Mouse (Mus musculus) kidney, adult 18-20 months (tissue): ENCODE results near the gene Cyp2d40.
"Not testable (repeated sequence)": the region's sequence is repeated elsewhere in the genome, so short reads cannot be mapped to it uniquely, and the experiment has no call there.

Experiments
- DNase-seq: peaks from one replicate; pipeline ENCODE4 v3.0.0; 2021

Gene Cyp2d40

DNA sequence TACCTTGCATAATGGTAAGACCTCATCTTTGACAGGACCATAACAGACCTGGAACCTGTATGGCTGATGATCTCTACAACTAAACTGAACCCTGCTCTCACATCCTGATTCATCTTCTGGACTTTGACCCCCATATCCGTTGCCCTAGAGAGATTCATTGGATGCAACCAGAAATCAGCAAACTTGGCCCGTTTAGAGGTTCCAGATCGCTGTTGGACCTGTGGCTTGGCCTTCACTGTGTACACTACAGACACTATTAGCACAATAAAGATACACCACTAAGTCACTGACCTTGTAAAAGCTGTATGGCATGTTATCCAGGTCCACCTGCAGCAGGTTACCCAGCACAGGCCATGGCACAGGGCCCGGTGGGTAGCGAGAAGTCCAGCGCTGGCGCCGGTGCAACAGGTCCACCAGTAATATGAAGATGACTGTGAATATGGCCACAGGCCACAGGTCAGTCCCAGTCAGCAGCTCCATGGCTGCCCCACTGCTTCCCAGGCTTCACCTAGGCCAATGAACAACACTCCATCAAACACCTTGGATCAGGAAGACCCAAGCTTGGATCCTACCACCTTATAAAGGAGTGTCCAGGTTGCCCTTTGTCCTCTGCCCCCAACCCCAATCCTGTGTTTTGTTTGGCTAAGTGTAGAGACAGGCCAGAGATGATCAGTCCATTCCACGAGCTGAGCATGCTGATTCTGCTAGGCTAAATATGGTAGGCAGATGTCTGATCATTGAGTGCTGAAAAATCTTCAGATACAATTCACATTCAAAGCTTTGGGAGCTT is at the start of gene Cyp2d40:
Gene Cyp2d40, minus strand, starts transcription at position 553 of the 790 bp plus-strand sequence.
- DNase-seq, result no peak

DNA sequence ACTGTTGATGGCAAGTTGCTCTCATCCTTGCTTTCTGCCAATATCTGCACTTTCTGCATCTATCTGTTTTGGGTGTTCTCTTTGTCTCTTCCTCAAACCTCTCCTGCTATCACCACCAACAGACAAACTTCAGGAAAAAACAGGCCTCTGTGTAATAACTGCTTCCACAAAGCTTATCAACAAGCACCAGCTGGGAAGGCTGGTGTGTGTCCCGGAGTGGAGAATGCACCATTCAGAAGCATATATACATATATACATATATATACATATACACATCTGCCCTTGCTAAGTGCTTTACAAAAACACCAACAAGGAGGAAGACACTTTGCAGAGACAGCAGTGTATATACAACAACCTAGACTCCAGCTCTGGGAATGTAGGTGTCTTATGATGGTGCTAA is 46.6 kb upstream of the Cyp2d40 start:
- no peak for DNase-seq

DNA sequence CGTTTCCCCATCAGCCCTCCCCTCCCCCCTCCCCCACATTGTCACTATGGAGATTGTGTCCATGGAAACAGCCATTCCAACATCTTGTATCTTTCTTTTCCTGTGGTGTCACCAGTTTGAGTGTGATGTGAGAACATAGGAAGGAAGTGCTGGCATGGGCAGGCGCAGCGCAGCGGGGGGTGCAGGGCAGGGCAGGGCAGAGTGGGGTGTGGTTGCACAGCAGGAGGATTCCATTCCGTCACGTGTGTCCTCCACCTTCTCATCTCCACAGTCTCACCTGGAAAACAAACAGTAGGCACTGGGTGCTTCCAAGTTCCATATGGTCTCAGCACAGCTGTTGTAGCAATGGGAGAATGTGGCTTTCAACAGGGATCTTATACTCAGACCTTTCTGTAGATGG is 45.5 kb upstream of the Cyp2d40 start:
- DNase-seq, result peak; percentile 25

- DNase-seq, result no peak
Observed at GRCm38 (mm10) chr15:82806969-82807763, 43.2 kb upstream of the Cyp2d40 start.

DNA sequence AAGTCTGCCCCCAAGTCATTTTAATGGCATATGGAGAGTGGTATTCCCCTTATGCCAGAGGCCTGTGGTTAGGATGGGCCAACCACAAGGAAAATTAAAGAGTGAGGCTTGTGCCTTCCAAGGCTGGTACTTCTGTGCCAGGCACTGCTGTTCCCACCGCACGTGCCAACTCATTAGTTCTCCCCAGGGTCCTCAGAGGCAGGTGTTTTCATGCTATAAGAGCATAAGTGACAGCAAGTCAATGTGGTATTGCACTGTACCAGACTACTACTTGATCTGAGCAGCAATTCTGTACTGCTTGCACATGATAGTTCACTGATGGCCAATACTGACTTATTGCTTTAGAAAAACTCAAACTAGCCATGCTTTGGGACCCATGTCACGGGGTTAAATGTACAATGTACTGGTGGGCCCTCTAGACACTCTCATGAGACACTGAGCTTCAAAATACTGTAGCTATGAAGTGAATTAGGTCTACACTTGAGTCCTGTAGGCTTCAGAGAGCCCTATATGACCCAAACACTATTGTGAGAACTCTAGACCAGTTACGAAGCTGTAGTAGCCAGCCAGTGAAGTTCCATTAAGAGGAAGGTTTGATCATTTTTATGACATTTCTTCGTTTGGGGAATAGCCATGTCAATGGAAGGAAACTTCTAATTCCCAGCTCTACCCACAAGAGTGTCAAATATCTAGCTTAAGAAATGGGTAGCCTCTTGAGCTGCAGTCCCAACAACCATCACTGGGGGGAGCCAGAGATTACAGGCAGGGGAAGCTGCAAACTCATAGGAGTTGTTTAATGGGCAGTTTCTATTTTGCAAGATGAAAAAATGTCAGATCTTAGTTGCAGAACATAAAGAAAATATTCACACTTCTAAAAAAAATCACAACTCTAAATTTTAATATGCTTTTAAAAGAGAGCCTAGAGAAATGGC is 41.0 kb upstream of the Cyp2d40 start:
- peak; percentile 86 for DNase-seq

- no peak for DNase-seq
Observed at GRCm38 (mm10) chr15:82795936-82796440, 32.0 kb upstream of the Cyp2d40 start.

DNA sequence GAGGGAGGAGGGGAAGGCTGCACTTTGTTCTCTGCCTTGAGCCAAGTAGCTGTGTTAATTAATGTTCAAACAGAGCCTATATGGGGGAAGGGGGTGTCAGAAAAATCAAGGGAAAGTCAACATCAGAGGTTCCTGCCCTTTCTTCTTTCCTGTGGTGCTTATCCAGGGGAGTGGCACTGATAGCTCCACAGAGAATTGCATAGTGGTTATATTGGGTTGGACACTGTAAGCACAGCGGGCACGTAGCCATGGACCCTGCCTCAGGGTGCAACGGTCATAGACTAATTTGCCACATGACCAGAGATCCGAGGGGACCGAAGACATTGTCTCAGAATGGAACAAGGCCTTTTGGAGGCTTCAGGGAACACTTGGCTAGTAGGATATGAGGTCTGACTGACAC is 30.3 kb upstream of the Cyp2d40 start, which contains the start of gene Cyp2d26:
Gene Cyp2d26, minus strand, starts transcription at position 18 of the 400 bp plus-strand sequence.
- DNase-seq, result peak; percentile 81

GRCm38 (mm10) chr15:82793868-82794267 is 29.9 kb upstream of the Cyp2d40 start:
- no peak for DNase-seq

- no peak for DNase-seq
Observed at GRCm38 (mm10) chr15:82793454-82793853, 29.5 kb upstream of the Cyp2d40 start.

- DNase-seq, result no peak
Observed at GRCm38 (mm10) chr15:82792566-82792965, 28.6 kb upstream of the Cyp2d40 start.

- DNase-seq, result no peak
Observed at GRCm38 (mm10) chr15:82784581-82784980, 20.6 kb upstream of the Cyp2d40 start.

- DNase-seq, result no peak
Observed at GRCm38 (mm10) chr15:82783800-82784199, 19.8 kb upstream of the Cyp2d40 start.

DNA sequence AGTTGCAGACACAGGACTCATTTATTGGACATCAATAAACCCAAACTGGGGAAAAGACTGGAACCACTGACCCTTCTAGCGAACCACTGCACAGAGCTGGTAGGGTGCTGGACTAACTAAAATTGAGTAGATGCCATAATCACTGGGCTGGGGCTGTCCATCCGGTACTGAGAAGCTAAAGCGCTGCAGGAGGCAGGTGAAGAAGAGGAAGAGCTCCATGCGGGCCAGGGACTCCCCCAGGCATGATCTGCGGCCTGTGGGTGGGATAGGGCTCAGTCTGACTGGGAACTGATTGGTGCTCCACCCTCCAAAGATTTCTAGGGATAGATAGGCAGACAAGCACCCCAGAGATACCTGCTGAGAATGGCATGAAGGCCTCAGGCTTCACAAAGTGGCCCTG is 13.9 kb upstream of the Cyp2d40 start:
- not testable (repeated sequence) for DNase-seq

GRCm38 (mm10) chr15:82765943-82766342 is 2.0 kb upstream of the Cyp2d40 start:
- DNase-seq, result no peak

GRCm38 (mm10) chr15:82764881-82765280 is 898 bp upstream of the Cyp2d40 start:
- no peak for DNase-seq

- no peak for DNase-seq
Observed at GRCm38 (mm10) chr15:82748141-82748540, 15.8 kb downstream of the Cyp2d40 start.

GRCm38 (mm10) chr15:82747516-82747915 is 16.5 kb downstream of the Cyp2d40 start:
- no peak for DNase-seq

DNA sequence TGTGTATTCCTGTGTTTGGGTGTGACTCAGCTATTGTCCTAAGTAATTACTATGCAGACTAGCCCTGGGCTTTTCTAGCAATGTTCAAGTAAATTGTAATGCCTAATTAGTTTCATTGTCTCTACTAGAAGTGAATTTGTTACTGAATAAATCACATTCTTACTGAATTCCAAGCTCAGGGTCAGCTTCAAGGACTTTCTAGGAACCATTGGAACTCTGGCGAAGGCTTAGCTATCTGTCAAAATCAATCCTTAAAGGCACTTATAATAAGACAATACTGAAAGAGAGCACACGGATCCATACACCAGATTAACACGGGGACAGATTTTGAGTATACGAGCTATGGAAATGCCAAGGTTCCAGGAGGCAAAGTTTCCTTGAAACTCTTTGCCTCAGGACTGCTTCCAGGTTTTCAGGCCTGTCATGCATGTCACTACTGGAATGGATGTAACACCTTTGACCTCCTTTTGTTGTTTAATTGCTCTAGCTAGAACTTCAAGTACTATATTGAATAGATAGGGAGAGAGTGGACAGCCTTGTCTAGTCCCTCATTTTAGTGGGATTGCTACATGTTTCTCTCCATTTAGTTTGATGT is 30.6 kb downstream of the Cyp2d40 start:
- DNase-seq, result not testable (repeated sequence)
